Mouse (Mus musculus): ENCODE data around the gene Olfr1287.

Olfr1287 gene

DNA sequence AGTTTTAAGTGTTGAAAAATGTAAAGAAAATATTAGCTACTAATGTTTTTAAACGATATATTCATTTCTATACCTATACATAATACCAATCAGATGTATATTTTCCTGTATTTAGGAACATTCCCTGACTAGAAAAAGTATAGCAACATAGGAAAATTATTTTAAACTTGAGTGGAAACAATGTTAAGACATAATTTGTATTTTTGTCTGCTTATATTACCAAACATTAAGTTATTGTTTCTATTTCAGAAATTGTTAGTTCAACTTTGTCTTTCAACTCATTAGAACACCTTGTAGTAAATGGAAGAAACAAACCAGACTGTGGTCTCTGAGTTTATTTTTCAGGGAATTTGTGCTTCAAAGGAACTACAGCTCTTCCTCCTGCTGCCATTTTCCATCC lies at the start of gene Olfr1287:
Gene Olfr1287 (plus strand): TSS at position 301 of the 400 bp plus-strand sequence.
- no peak for DNase-seq

DNA sequence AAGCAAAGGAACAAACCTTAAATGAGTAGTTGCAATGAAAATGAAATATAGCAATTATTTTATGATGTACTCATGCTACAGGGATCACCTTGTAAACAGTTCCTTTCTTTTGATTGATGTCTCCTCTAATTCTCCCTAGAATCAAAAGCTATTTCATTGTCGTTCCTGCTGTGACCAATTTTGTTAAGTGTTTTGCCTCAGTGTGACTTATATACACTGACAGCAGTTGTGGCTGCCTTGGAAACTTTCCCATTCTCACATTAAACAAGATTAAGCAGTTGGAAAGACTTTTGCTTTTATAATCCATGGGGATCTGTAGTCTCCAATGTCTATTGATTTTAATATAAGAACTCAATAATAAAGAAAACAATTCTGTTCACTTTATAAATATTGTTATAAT lies 26.0 kb upstream of the Olfr1287 start, which contains the start of gene Olfr1286:
Gene Olfr1286 (minus strand): TSS at position 185 of the 400 bp plus-strand sequence.
- DNase-seq = no peak

DNA sequence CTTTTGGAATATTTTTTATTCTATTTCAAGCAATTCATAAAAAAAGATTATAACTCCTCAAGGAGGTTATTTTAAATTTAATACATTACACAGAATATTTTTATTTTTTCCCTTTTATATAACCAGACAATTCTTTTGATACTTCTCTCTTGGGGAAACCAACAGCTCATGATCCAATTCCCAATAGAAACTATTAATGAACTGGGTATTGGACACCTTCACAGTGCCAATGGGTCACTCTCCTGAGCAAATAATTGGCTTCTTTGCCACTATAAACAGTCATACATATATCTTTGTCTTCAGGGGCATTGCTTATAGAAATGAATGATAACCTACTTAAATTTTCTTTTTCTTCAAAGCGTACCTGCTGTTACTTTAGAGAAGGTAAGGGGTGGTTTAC lies 24.9 kb downstream of the Olfr1287 start, which contains the start of gene Olfr1288:
Gene Olfr1288 (plus strand): TSS at position 301 of the 400 bp plus-strand sequence.
- DNase-seq = no peak

- no peak for DNase-seq
These were observed 31.6 kb downstream of the Olfr1287 start, which contains the start of gene Olfr1289 for GRCm38 (mm10) chr2:111480519-111480918. Gene Olfr1289 (plus strand): TSS chr2:111480819.

DNA sequence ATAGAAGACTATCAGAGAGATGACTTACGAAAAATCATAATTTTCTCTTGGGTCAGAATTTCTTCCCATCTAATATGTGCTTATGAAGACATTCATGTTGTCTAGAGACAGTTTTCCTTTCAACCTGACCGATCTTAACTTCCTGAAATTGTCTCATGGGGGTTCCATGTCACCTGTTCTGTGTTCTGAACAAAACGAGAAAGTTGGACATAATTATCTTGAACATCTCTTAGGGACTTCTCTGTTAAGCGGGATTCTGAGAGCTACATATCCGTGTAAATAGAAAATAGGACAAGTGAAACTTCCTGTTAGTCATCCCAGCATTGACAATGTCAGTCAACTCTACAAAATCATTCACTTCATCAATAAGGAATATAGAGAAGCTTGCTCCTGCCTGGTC lies 44.8 kb downstream of the Olfr1287 start, which contains the start of gene Olfr1290:
Gene Olfr1290 (minus strand): TSS at position 101 of the 400 bp plus-strand sequence.
- DNase-seq = no peak

DNA sequence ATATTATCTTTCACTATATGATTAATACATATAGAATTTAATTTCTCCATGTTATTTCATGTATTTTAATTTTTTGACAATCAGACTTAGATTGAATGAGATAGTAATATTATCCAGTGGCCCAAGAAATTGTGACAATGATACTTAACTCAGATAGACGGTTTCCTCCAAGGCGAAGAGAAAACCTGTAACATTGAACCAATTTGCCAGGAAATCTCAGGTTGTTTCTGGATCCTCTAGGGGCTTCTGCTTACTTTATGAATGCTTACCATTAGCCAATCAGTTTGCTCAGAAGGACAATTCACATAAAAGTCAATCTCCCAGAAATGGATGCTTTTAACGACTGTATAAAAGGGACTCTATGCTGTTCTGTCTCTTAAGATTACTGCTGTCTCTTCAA lies 47.9 kb downstream of the Olfr1287 start, which contains the start of gene Olfr1291-ps1:
Gene Olfr1291-ps1 (plus strand): TSS at position 301 of the 400 bp plus-strand sequence.
- DNase-seq = no peak

Measured in cerebellum, postnatal 10 days (tissue).